Mouse (Mus musculus) forebrain, embryonic 16.5 days (tissue): ENCODE measurements at regions not wholly inside any gene's neighbourhood (a gene's known extent, or its start where the extent isn't known, plus 50 kb on each side); places are given as distances from the start of the nearest gene placed in this dataset.
A peak's percentile ranks its signal among the peaks of the same experiment; 100 is the strongest.

ENCODE experiments used
- ATAC-seq: fragments of 200-750 bp; cut with Nextera tagmentation; 2 replicates; pipeline ENCODE4 v1.8.0; 2017; ENCODE audit warnings: mild to moderate bottlenecking, moderate library complexity
- H3K27ac ChIP-seq: fragments of 300-500 bp; sonication (generic); 2 replicates; pipeline ENCODE4 v1.5.1; 2014; ENCODE audit warnings: low read length, control low read depth
- H3K27me3 ChIP-seq: fragments of 300-500 bp; sonication (generic); replicated peaks from 2 replicates; pipeline ENCODE4 v1.6.1; 2014; ENCODE audit warnings: low read length; ENCODE audit not compliant: control insufficient read depth, insufficient read depth
- H3K36me3 ChIP-seq: fragments of 300-500 bp; sonication (generic); 2 replicates; pipeline ENCODE4 v1.6.1; 2014; ENCODE audit not compliant: control insufficient read depth, insufficient read depth
- H3K4me1 ChIP-seq: fragments of 300-500 bp; sonication (generic); replicated peaks from 2 replicates; pipeline ENCODE4 v1.6.1; 2014; ENCODE audit warnings: low read length; ENCODE audit not compliant: control insufficient read depth, insufficient read depth
- H3K4me2 ChIP-seq: fragments of 300-500 bp; sonication (generic); 2 replicates; pipeline ENCODE4 v1.6.1; 2014; ENCODE audit warnings: mild to moderate bottlenecking, low read length, control low read depth
- H3K4me3 ChIP-seq: fragments of 300-500 bp; sonication (generic); replicated peaks from 2 replicates; pipeline ENCODE4 v1.5.1; 2014; ENCODE audit warnings: mild to moderate bottlenecking, low read length, control low read depth
- H3K9ac ChIP-seq: fragments of 300-500 bp; sonication (generic); replicated peaks from 2 replicates; pipeline ENCODE4 v1.6.1; 2014; ENCODE audit warnings: low read depth, low read length, control low read depth
- H3K9me3 ChIP-seq: fragments of 300-500 bp; sonication (generic); 2 replicates; pipeline ENCODE4 v1.6.1; 2016; ENCODE audit warnings: low read length; ENCODE audit not compliant: control insufficient read depth
- WGBS: fragments of 180-500 bp; shearing (Covaris S2); extraction: QIAGEN DNeasy Blood & Tissue Kit; methylation state at CpG from one replicate; pipeline ENCODE4 v1.1.7; 2014; 5-methylcytosine and 5-hydroxymethylcytosine counted together

GRCm38 (mm10) chr1:89245202-89246003 is 175.2 kb downstream of the Sh3bp4 start:
- H3K27me3 ChIP-seq = no peaks in the 10 kb centered on the region
- 20% methylated on average over 11 of the region's 11 CpGs for WGBS
- 0 out of 2 replicates have a peak, but pooled peaks cover 3% of the 10 kb centered on the region for H3K9me3 ChIP-seq
- no peaks in the 10 kb centered on the region for H3K36me3 ChIP-seq
- peak; percentile 67 for ATAC-seq
- H3K4me1 ChIP-seq = peaks cover 11% of the 10 kb centered on the region
- peak overlapping the region; percentile 55; the same call in 1 of the 2 replicates for H3K27ac ChIP-seq
- H3K9ac ChIP-seq = 0 out of 2 replicates have a peak overlapping the region, but pooled peaks have one; percentile 40
- H3K4me3 ChIP-seq = no peak overlapping the region
- H3K4me2 ChIP-seq = no peak overlapping the region

- ATAC-seq = no peak
- 30% methylated on average over 2 of the region's 2 CpGs for WGBS
- H3K9me3 ChIP-seq = 0 out of 2 replicates have a peak, but pooled peaks cover 3% of the 10 kb centered on the region
- no peak overlapping the region for H3K4me2 ChIP-seq
- H3K27ac ChIP-seq = no peak overlapping the region
- no peak overlapping the region for H3K4me3 ChIP-seq
- H3K36me3 ChIP-seq = no peaks in the 10 kb centered on the region
- H3K27me3 ChIP-seq = no peaks in the 10 kb centered on the region
- H3K4me1 ChIP-seq = no peaks in the 10 kb centered on the region
- no peak overlapping the region for H3K9ac ChIP-seq
These were observed 181.5 kb downstream of the Sh3bp4 start for GRCm38 (mm10) chr1:89251753-89252152.

GRCm38 (mm10) chr1:89252528-89252927 is 182.3 kb downstream of the Sh3bp4 start:
- 91% methylated on average over 7 of the region's 7 CpGs for WGBS
- Histone ChIP-seq H3K9me3 (no peaks in the 10 kb centered on the region), H3K9ac (no peak overlapping the region), H3K4me3 (no peak overlapping the region), H3K36me3 (no peaks in the 10 kb centered on the region), H3K27me3 (no peaks in the 10 kb centered on the region), H3K4me1 (no peaks in the 10 kb centered on the region), H3K27ac (no peak overlapping the region), H3K4me2 (no peak overlapping the region)
- no peak for ATAC-seq

- Histone ChIP-seq H3K9me3 (no peaks in the 10 kb centered on the region), H3K4me2 (no peak overlapping the region), H3K4me1 (0 out of 2 replicates have a peak, but pooled peaks cover 3% of the 10 kb centered on the region), H3K27ac (no peak overlapping the region), H3K9ac (no peak overlapping the region), H3K4me3 (no peak overlapping the region), H3K36me3 (no peaks in the 10 kb centered on the region), H3K27me3 (no peaks in the 10 kb centered on the region)
- ATAC-seq = peak; percentile 86
- 60% methylated on average over 5 of the region's 5 CpGs for WGBS
These were observed 187.7 kb downstream of the Sh3bp4 start for GRCm38 (mm10) chr1:89257945-89258344.

- Histone ChIP-seq H3K4me1 (peaks cover 6% of the 10 kb centered on the region; the same call in 1 of the 2 replicates), H3K4me2 (no peak overlapping the region), H3K9me3 (no peaks in the 10 kb centered on the region), H3K27ac (no peak overlapping the region), H3K36me3 (no peaks in the 10 kb centered on the region), H3K4me3 (no peak overlapping the region), H3K27me3 (0 out of 2 replicates have a peak, but pooled peaks cover 2% of the 10 kb centered on the region), H3K9ac (no peak overlapping the region)
- 84% methylated on average over 4 of the region's 4 CpGs for WGBS
- no peak for ATAC-seq
These were observed 188.8 kb upstream of the Agap1 start for GRCm38 (mm10) chr1:89265771-89266170.

- no peak for ATAC-seq
- peaks cover 6% of the 10 kb centered on the region; the same call in 1 of the 2 replicates for H3K4me1 ChIP-seq
These were observed 185.8 kb upstream of the Agap1 start for GRCm38 (mm10) chr1:89268806-89269205.

GRCm38 (mm10) chr1:89271743-89272142 is 182.9 kb upstream of the Agap1 start:
- Histone ChIP-seq H3K9ac (no peak overlapping the region), H3K4me2 (no peak overlapping the region), H3K27me3 (0 out of 2 replicates have a peak, but pooled peaks cover 2% of the 10 kb centered on the region), H3K36me3 (no peaks in the 10 kb centered on the region), H3K9me3 (no peaks in the 10 kb centered on the region), H3K4me3 (no peak overlapping the region), H3K4me1 (peaks cover 6% of the 10 kb centered on the region; the same call in 1 of the 2 replicates), H3K27ac (no peak overlapping the region)
- ATAC-seq = no peak
- WGBS = 83% methylated on average over 8 of the region's 8 CpGs

More at GRCm38 (mm10) chr1:89268806-89269205, 185.8 kb upstream of the Agap1 start:
- Histone ChIP-seq H3K9me3 (no peaks in the 10 kb centered on the region), H3K27me3 (0 out of 2 replicates have a peak, but pooled peaks cover 2% of the 10 kb centered on the region), H3K36me3 (no peaks in the 10 kb centered on the region), H3K9ac (no peak overlapping the region), H3K4me3 (no peak overlapping the region), H3K4me2 (no peak overlapping the region), H3K27ac (no peak overlapping the region)
- 16% methylated on average over 2 of the region's 2 CpGs for WGBS

GRCm38 (mm10) chr1:89273021-89273420 is 181.6 kb upstream of the Agap1 start:
- no peak overlapping the region for H3K4me2 ChIP-seq
- no peak for ATAC-seq
- H3K36me3 ChIP-seq = no peaks in the 10 kb centered on the region
- 0 out of 2 replicates have a peak, but pooled peaks cover 2% of the 10 kb centered on the region for H3K27me3 ChIP-seq
- H3K4me1 ChIP-seq = peaks cover 6% of the 10 kb centered on the region; the same call in 1 of the 2 replicates
- H3K9ac ChIP-seq = no peak overlapping the region
- 89% methylated on average over 10 of the region's 10 CpGs for WGBS
- 0 out of 2 replicates have a peak overlapping the region, but pooled peaks have one; percentile 21 for H3K27ac ChIP-seq
- H3K4me3 ChIP-seq = no peak overlapping the region
- H3K9me3 ChIP-seq = no peaks in the 10 kb centered on the region

GRCm38 (mm10) chr1:89273786-89274362 is 180.7 kb upstream of the Agap1 start:
- Histone ChIP-seq H3K27ac (no peak overlapping the region), H3K9ac (no peak overlapping the region), H3K27me3 (no peaks in the 10 kb centered on the region), H3K9me3 (no peaks in the 10 kb centered on the region), H3K36me3 (no peaks in the 10 kb centered on the region), H3K4me3 (no peak overlapping the region), H3K4me2 (no peak overlapping the region), H3K4me1 (peaks cover 3% of the 10 kb centered on the region; the same call in 1 of the 2 replicates)
- peak; percentile 93 for ATAC-seq
- WGBS = 74% methylated on average over 10 of the region's 10 CpGs
